Comparison of ENCODE assay signal across 15 mouse cellular contexts in genomic region chr11:26102878-26103277, GRCm38 (mm10).
DNase-seq lines count a peak whose midpoint lies in the region; ATAC-seq and TF ChIP-seq lines count a peak whose summit lies in the region.
"Had no signal": no experiment of that assay in that cellular context is flagged by ENCODE, and none has a peak within 500 bp of the region (broad histone marks: within the 10 kb centered on the region; RNA-seq: fewer than 3 reads in every experiment).

No protein-coding gene starts in this region.

- no peaks in the 10 kb centered on the region for H3K36me3 ChIP-seq in kidney, embryonic 14.5 days (ENCODE audit: control insufficient read depth, insufficient read depth, low read length)
- no peaks in the 10 kb centered on the region for H3K36me3 ChIP-seq in hindbrain, embryonic 11.5 days (ENCODE audit: control insufficient read depth, insufficient read depth, low read length)
- H3K36me3 ChIP-seq in midbrain, postnatal 0 days (ENCODE audit: insufficient read depth, low read length) = no peaks in the 10 kb centered on the region
- H3K36me3 ChIP-seq: embryonic facial prominence, embryonic 13.5 days; liver, embryonic 12.5 days had no signal

- 30% methylated on average over 4 of the region's 4 CpGs for WGBS in kidney, embryonic 14.5 days
- WGBS in hindbrain, embryonic 11.5 days = 18% methylated on average over 4 of the region's 4 CpGs
- 10% methylated on average over 4 of the region's 4 CpGs for WGBS in midbrain, postnatal 0 days

- no peaks in the 10 kb centered on the region for H3K4me1 ChIP-seq in kidney, embryonic 14.5 days (ENCODE audit: control insufficient read depth, insufficient read depth, low read length)
- H3K4me1 ChIP-seq in hindbrain, embryonic 11.5 days (replicated peaks; ENCODE audit: control insufficient read depth, insufficient read depth, low read length) = no peaks in the 10 kb centered on the region
- H3K4me1 ChIP-seq in midbrain, postnatal 0 days (ENCODE audit: insufficient read depth, low read length) = no peaks in the 10 kb centered on the region; the same call in none of the 2 replicates
- H3K4me1 ChIP-seq: liver, embryonic 12.5 days; megakaryocyte, embryonic 14.5 days had no signal

- no peak for ATAC-seq in kidney, embryonic 14.5 days (ENCODE audit: low FRiP score, low TSS enrichment)
- 0 out of 2 replicates have a peak, but pooled peaks have one; percentile 8 for ATAC-seq in hindbrain, embryonic 11.5 days (ENCODE audit: low FRiP score)
- peak; percentile 52; the same call in 1 of the 2 replicates for ATAC-seq in midbrain, postnatal 0 days (ENCODE audit: low FRiP score)
- ATAC-seq in cerebellum, adult (ENCODE audit: insufficient number of reproducible peaks, low FRiP score, low TSS enrichment) = no peak
- ATAC-seq: activated CD4-positive, CD25-positive, alpha-beta regulatory T cell, adult 4 months; intestine, postnatal 0 days; liver, embryonic 12.5 days had no signal

- no peaks in the 10 kb centered on the region for H3K9me3 ChIP-seq in kidney, embryonic 14.5 days (ENCODE audit: control insufficient read depth, low read length)
- H3K9me3 ChIP-seq in hindbrain, embryonic 11.5 days (ENCODE audit: control insufficient read depth, low read length) = no peaks in the 10 kb centered on the region
- no peaks in the 10 kb centered on the region for H3K9me3 ChIP-seq in midbrain, postnatal 0 days (ENCODE audit: low read length)
- H3K9me3 ChIP-seq: embryonic facial prominence, embryonic 13.5 days; liver, embryonic 12.5 days; megakaryocyte, embryonic 14.5 days had no signal

- no peak overlapping the region for H3K4me3 ChIP-seq in kidney, embryonic 14.5 days (ENCODE audit: low read length)
- no peak overlapping the region for H3K4me3 ChIP-seq in hindbrain, embryonic 11.5 days (ENCODE audit: low read depth, low read length)
- no peak overlapping the region for H3K4me3 ChIP-seq in midbrain, postnatal 0 days (ENCODE audit: low read depth, low read length)
- H3K4me3 ChIP-seq: embryonic facial prominence, embryonic 13.5 days; gastrocnemius, adult 2 months; liver, embryonic 12.5 days; megakaryocyte, embryonic 14.5 days had no signal

- no peaks in the 10 kb centered on the region for H3K27me3 ChIP-seq in kidney, embryonic 14.5 days (ENCODE audit: control insufficient read depth, insufficient read depth, low read length)
- H3K27me3 ChIP-seq in hindbrain, embryonic 11.5 days (ENCODE audit: control insufficient read depth, insufficient read depth, low read length) = no peaks in the 10 kb centered on the region
- H3K27me3 ChIP-seq in midbrain, postnatal 0 days (ENCODE audit: insufficient read depth, low read length) = no peaks in the 10 kb centered on the region
- H3K27me3 ChIP-seq: embryonic facial prominence, embryonic 13.5 days; liver, embryonic 12.5 days; megakaryocyte, embryonic 14.5 days had no signal

- H3K27ac ChIP-seq in kidney, embryonic 14.5 days (ENCODE audit: low read depth, low read length) = no peak overlapping the region
- H3K27ac ChIP-seq in hindbrain, embryonic 11.5 days (ENCODE audit: low read depth, low read length) = no peak overlapping the region
- peak overlapping the region; percentile 59; the same call in 1 of the 2 replicates for H3K27ac ChIP-seq in midbrain, postnatal 0 days (ENCODE audit: low read depth, low read length)
- H3K27ac ChIP-seq: embryonic facial prominence, embryonic 13.5 days; gastrocnemius, adult 2 months; liver, embryonic 12.5 days had no signal

- no peak for TF ChIP-seq CTCF in midbrain, postnatal 0 days (IDR thresholded peaks at IDR 0.05)

- H3K4me2 ChIP-seq in kidney, embryonic 14.5 days (replicated peaks; ENCODE audit: low read depth, low read length) = 0 out of 2 replicates have a peak overlapping the region, but pooled peaks have one; percentile 31
- 0 out of 2 replicates have a peak overlapping the region, but pooled peaks have one; percentile 22 for H3K4me2 ChIP-seq in hindbrain, embryonic 11.5 days (replicated peaks; ENCODE audit: low read depth, low read length)
- H3K4me2 ChIP-seq in midbrain, postnatal 0 days (ENCODE audit: low read depth, low read length, poor library complexity, severe bottlenecking) = peak overlapping the region; percentile 46
- H3K4me2 ChIP-seq: liver, embryonic 12.5 days had no signal

- no peak overlapping the region for H3K9ac ChIP-seq in kidney, embryonic 14.5 days (ENCODE audit: low read depth, low read length)
- no peak overlapping the region for H3K9ac ChIP-seq in hindbrain, embryonic 11.5 days (ENCODE audit: low read depth, low read length)
- 0 out of 2 replicates have a peak overlapping the region, but pooled peaks have one; percentile 13 for H3K9ac ChIP-seq in midbrain, postnatal 0 days (replicated peaks; ENCODE audit: low read length, poor library complexity, severe bottlenecking)
- H3K9ac ChIP-seq: embryonic facial prominence, embryonic 13.5 days; liver, embryonic 12.5 days had no signal

- no peak for DNase-seq in kidney, adult 9 months
- DNase-seq in embryo, embryonic 10 days (ENCODE audit: low spot score) = peak; percentile 38
- peak; percentile 9 for DNase-seq in hindbrain, embryonic 11.5 days (ENCODE audit: low spot score)
- no peak for DNase-seq in midbrain, postnatal 0 days (ENCODE audit: low spot score)
- no peak for DNase-seq in layer of hippocampus, postnatal 10 days (ENCODE audit: low spot score in 2 of 2)
- DNase-seq in left cerebral cortex, adult 9 months (ENCODE audit: low spot score in 2 of 2) = no peak
- DNase-seq: gastrocnemius, adult 2 months; thymus, adult 18-20 months had no signal

Comparison
In these comparisons a context has a peak if more than half of its experiments do, and no peak if none do; other contexts are left out.
1. ATAC-seq: peak in hindbrain, embryonic 11.5 days (single experiment) and midbrain, postnatal 0 days (single experiment); none in kidney, embryonic 14.5 days (single experiment) and cerebellum, adult (single experiment).
2. DNase-seq: peak in embryo, embryonic 10 days (single experiment) and hindbrain, embryonic 11.5 days (single experiment); none in kidney, adult 9 months (single experiment), midbrain, postnatal 0 days (single experiment), layer of hippocampus, postnatal 10 days (0 of 2) and left cerebral cortex, adult 9 months (0 of 2).
3. Peak in every context shown above with its lines, with median percentiles within 50 percentile points of each other: H3K4me2 ChIP-seq.